Mouse (Mus musculus) MEL (cell line): Measurements from ENCODE around the gene Fktn. TPM values are rescaled to one million over a fixed set of nuclear protein-coding genes. Genes with fewer than 3 reads are reported as not detected.
A peak's percentile ranks its signal among the peaks of the same experiment; 100 is the strongest.

Experiments used
- DNase-seq: peaks from one replicate; pipeline ENCODE4 v3.0.0; 2011; ENCODE audit warnings: low read depth, low spot score
- H3K27ac ChIP-seq: 2 replicates; pipeline ENCODE4 v1.5.1; 2012; ENCODE audit warnings: low read depth, mild to moderate bottlenecking, control low read depth, low read length, moderate library complexity; ENCODE audit not compliant: control insufficient read depth
- H3K27me3 ChIP-seq, 2 experiments: fragments of 150-350 bp in 1 of 2; sonication (generic) in 1 of 2; 2 replicates each; pipeline ENCODE4 v1.6.1; 2012; ENCODE audit warnings: low read length in 2 of 2, mild to moderate bottlenecking in 2 of 2, improper control_type of control experiment in 1 of 2, moderate library complexity in 1 of 2; ENCODE audit not compliant: insufficient read depth in 2 of 2, control insufficient read depth in 1 of 2
- H3K36me3 ChIP-seq, 2 experiments: 2 replicates each; pipeline ENCODE4 v1.6.1; 2012 to 2014; ENCODE audit warnings: low read length in 2 of 2, improper control_type of control experiment in 1 of 2, inconsistent platforms in 1 of 2, mild to moderate bottlenecking in 1 of 2; ENCODE audit not compliant: insufficient read depth in 2 of 2, control insufficient read depth in 1 of 2
- H3K4me1 ChIP-seq, 2 experiments: fragments of 150-350 bp in 1 of 2; sonication (generic) in 1 of 2; 2 replicates each; pipeline ENCODE4 v1.6.1; 2012; ENCODE audit warnings: low read length in 2 of 2, improper control_type of control experiment in 1 of 2, mild to moderate bottlenecking in 1 of 2; ENCODE audit not compliant: insufficient read depth in 2 of 2, control insufficient read depth in 1 of 2
- H3K4me3 ChIP-seq, 2 experiments: fragments of 150-350 bp in 1 of 2; sonication (generic) in 1 of 2; 2 replicates each; pipeline ENCODE4 v1.5.1; 2012; ENCODE audit warnings: low read depth in 2 of 2, low read length in 2 of 2, mild to moderate bottlenecking in 2 of 2, moderate library complexity in 2 of 2, control low read depth in 1 of 2, improper control_type of control experiment in 1 of 2; ENCODE audit not compliant: control insufficient read depth in 1 of 2, insufficient read depth in 1 of 2
- H3K79me2 ChIP-seq: 2 replicates; pipeline ENCODE4 v1.6.1; 2012; ENCODE audit warnings: mild to moderate bottlenecking, low read length, moderate library complexity; ENCODE audit not compliant: control insufficient read depth, poor library complexity, insufficient read depth
- H3K9ac ChIP-seq: 2 replicates; pipeline ENCODE4 v1.6.1; 2012; ENCODE audit warnings: low read depth, mild to moderate bottlenecking, control low read depth, low read length, moderate library complexity; ENCODE audit not compliant: control insufficient read depth, poor library complexity, severe bottlenecking
- H3K9me3 ChIP-seq: fragments of 150-350 bp; sonication (generic); replicated peaks from 2 replicates; pipeline ENCODE4 v1.6.1; 2012; ENCODE audit warnings: mild to moderate bottlenecking, low read length, improper control_type of control experiment, moderate library complexity; ENCODE audit not compliant: insufficient read depth
- CHD1 ChIP-seq: IDR thresholded peaks from 2 replicates; pipeline ENCODE4 v1.6.1; 2012; ENCODE audit warnings: low read depth, mild to moderate bottlenecking, inconsistent platforms, low read length, improper control_type of control experiment
- ELF1 ChIP-seq: IDR thresholded peaks from 2 replicates; pipeline ENCODE4 v1.6.1; 2014; ENCODE audit warnings: low read depth, mild to moderate bottlenecking, inconsistent platforms, low read length, improper control_type of control experiment, moderate library complexity
- ETS1 ChIP-seq: IDR thresholded peaks from 2 replicates; pipeline ENCODE4 v1.6.1; 2012; ENCODE audit warnings: low read depth, mild to moderate bottlenecking, inconsistent platforms, low read length, improper control_type of control experiment, moderate library complexity
- KAT2A ChIP-seq: conservative IDR thresholded peaks from 2 replicates; pipeline ENCODE4 v1.6.1; 2012; ENCODE audit warnings: low read depth, low read length, improper control_type of control experiment, inconsistent platforms
- MAFK ChIP-seq: IDR thresholded peaks from 2 replicates; pipeline ENCODE4 v1.6.1; 2011; ENCODE audit warnings: low read depth, mild to moderate bottlenecking, low read length, improper control_type of control experiment, borderline replicate concordance
- MAZ ChIP-seq: IDR thresholded peaks from 2 replicates; pipeline ENCODE4 v1.6.1; 2012; ENCODE audit warnings: low read depth, mild to moderate bottlenecking, inconsistent platforms, low read length, improper control_type of control experiment
- NRF1 ChIP-seq: IDR thresholded peaks from 2 replicates; pipeline ENCODE4 v1.6.1; 2014; ENCODE audit warnings: low read depth, mild to moderate bottlenecking, inconsistent platforms, low read length, improper control_type of control experiment, moderate library complexity; ENCODE audit not compliant: poor library complexity, insufficient read depth, severe bottlenecking
- POLR2A ChIP-seq, 2 experiments: IDR thresholded peaks; 2 replicates each; pipeline ENCODE4 v1.6.1; 2011 to 2012; ENCODE audit warnings: low read length in 2 of 2, mild to moderate bottlenecking in 2 of 2, control low read depth in 1 of 2, improper control_type of control experiment in 1 of 2, low read depth in 1 of 2, moderate library complexity in 1 of 2; ENCODE audit not compliant: control insufficient read depth in 1 of 2, insufficient read depth in 1 of 2, poor library complexity in 1 of 2
- POLR2AphosphoS2 ChIP-seq: IDR thresholded peaks from 2 replicates; pipeline ENCODE4 v1.6.1; 2011; ENCODE audit warnings: low read length, improper control_type of control experiment
- POLR2AphosphoS5 ChIP-seq: IDR thresholded peaks from 2 replicates; pipeline ENCODE4 v1.6.1; 2012; ENCODE audit warnings: low read depth, borderline replicate concordance, mild to moderate bottlenecking, inconsistent platforms, low read length, moderate library complexity, mixed read lengths
- RAD21 ChIP-seq: IDR thresholded peaks from 2 replicates; pipeline ENCODE4 v1.6.1; 2011; ENCODE audit warnings: mild to moderate bottlenecking, low read depth, low read length, improper control_type of control experiment
- SIN3A ChIP-seq: IDR thresholded peaks from 2 replicates; pipeline ENCODE4 v1.6.1; 2012; ENCODE audit warnings: low read length, improper control_type of control experiment, inconsistent platforms
- UBTF ChIP-seq: IDR thresholded peaks from 2 replicates; pipeline ENCODE4 v1.6.1; 2012; ENCODE audit warnings: low read depth, mild to moderate bottlenecking, inconsistent platforms, low read length, improper control_type of control experiment, moderate library complexity, borderline replicate concordance; ENCODE audit not compliant: insufficient read depth
- USF1 ChIP-seq: IDR thresholded peaks from 2 replicates; pipeline ENCODE4 v1.6.1; 2014; ENCODE audit warnings: low read depth, mild to moderate bottlenecking, inconsistent platforms, low read length, improper control_type of control experiment, moderate library complexity
- ZKSCAN1 ChIP-seq: IDR thresholded peaks from 2 replicates; pipeline ENCODE4 v1.6.1; 2012; ENCODE audit warnings: low read depth, mild to moderate bottlenecking, inconsistent platforms, low read length, improper control_type of control experiment, moderate library complexity
- ZMIZ1 ChIP-seq: IDR thresholded peaks from 2 replicates; pipeline ENCODE4 v1.6.1; 2012; ENCODE audit warnings: low read depth, mild to moderate bottlenecking, inconsistent platforms, low read length, improper control_type of control experiment, moderate library complexity
- ZNF384 ChIP-seq: IDR thresholded peaks from 2 replicates; pipeline ENCODE4 v1.6.1; 2012; ENCODE audit warnings: low read depth, mild to moderate bottlenecking, inconsistent platforms, low read length, improper control_type of control experiment
- polyA plus RNA-seq, 2 experiments: library from polyadenylated mRNA; stranded (reverse) in 1 of 2; unstranded in 1 of 2; fragments of >175 nt in 1 of 2; fragments of >200 nt in 1 of 2; gene quantifications; 2 replicates each; pipeline versions ENCODE4 v1.2.1 to v1.2.4; 2012; ENCODE audit warnings: low replicate concordance in 2 of 2, low read depth in 1 of 2; ENCODE audit not compliant: insufficient read length in 2 of 2, insufficient read depth in 1 of 2, missing spikeins in 1 of 2
- total RNA-seq: library from RNA; depleted of rRNA; stranded (reverse); fragments of 300-350 nt; gene quantifications from 2 replicates; pipeline ENCODE4 v1.2.3, GENCODE M21; 2012

Gene Fktn
- total and polyA plus RNA-seq, 3 experiments: 5.5 to 7.0 TPM; not detected in 1

- TF ChIP-seq USF1 (no peak), CHD1 (no peak), NRF1 (no peak), ZKSCAN1 (no peak), ZNF384 (no peak), MAZ (no peak), SIN3A (no peak), ELF1 (no peak), MAFK (no peak), ZMIZ1 (no peak), RAD21 (peak; percentile 79), POLR2A (IDR thresholded peaks at IDR 0.05; ENCODE audit: control insufficient read depth in 1 of 2, insufficient read depth in 1 of 2, low read depth in 1 of 2, low read length in 2 of 2, poor library complexity in 1 of 2) (no peak), UBTF (no peak)
- TF ChIP-seq, all 39 proteins: peak for 4
These were observed 25.3 kb downstream of the Fktn start (continued) for GRCm38 (mm10) chr4:53738956-53739616.

- Histone ChIP-seq H3K4me1 (no peaks in the 10 kb centered on the region), H3K79me2 (no peaks in the 10 kb centered on the region), H3K9ac (no peak overlapping the region), H3K4me3 (no peak overlapping the region), H3K27me3 (no peaks in the 10 kb centered on the region), H3K36me3 (peaks cover 0 to 8% of the 10 kb centered on the region in 2 experiments; a peak in 2 of 4 replicates), H3K27ac (no peak overlapping the region), H3K9me3 (no peaks in the 10 kb centered on the region)
- DNase-seq: no peak
- TF ChIP-seq MAFK (no peak), ETS1 (no peak), ZNF384 (no peak), POLR2A (IDR thresholded peaks at IDR 0.05; ENCODE audit: control insufficient read depth in 1 of 2, insufficient read depth in 1 of 2, low read depth in 1 of 2, low read length in 2 of 2, poor library complexity in 1 of 2) (no peak), POLR2AphosphoS5 (no peak), POLR2AphosphoS2 (no peak), MAZ (no peak), KAT2A (no peak), ZKSCAN1 (no peak)
These were observed 36.0 kb downstream of the Fktn start for GRCm38 (mm10) chr4:53749831-53750230.
